Mouse (Mus musculus) brain, embryonic 14.5 days (tissue): ENCODE data around the gene Ogfr. TPM values are rescaled to one million over a fixed set of nuclear protein-coding genes. Genes with fewer than 3 reads are reported as not detected.
A peak's percentile ranks its signal among the peaks of the same experiment; 100 is the strongest.

Source experiments
- DNase-seq: peaks from one replicate; pipeline ENCODE4 v3.0.0-alpha.2; 2011; ENCODE audit warnings: low read depth
- CTCF ChIP-seq: fragments of 200-500 bp; IDR thresholded peaks from 2 replicates; pipeline ENCODE4 v1.5.1; 2012; ENCODE audit warnings: inconsistent platforms, mild to moderate bottlenecking, moderate library complexity, borderline replicate concordance; ENCODE audit not compliant: insufficient read depth, insufficient read length; ENCODE audit errors: extremely low read depth
- POLR2A ChIP-seq: fragments of 200-500 bp; IDR thresholded peaks from 2 replicates; pipeline ENCODE4 v1.6.1; 2012; ENCODE audit warnings: mild to moderate bottlenecking, inconsistent platforms, borderline replicate concordance; ENCODE audit not compliant: poor library complexity, insufficient read depth, insufficient read length, severe bottlenecking; ENCODE audit errors: extremely low read depth
- polyA plus RNA-seq: library from polyadenylated mRNA; depleted of rRNA; stranded (reverse); fragments of >200 nt; gene quantifications from 2 replicates; pipeline ENCODE4 v1.2.3, GENCODE M21; 2012; rRNA removed

The Ogfr gene
- polyA plus RNA-seq, result 75.6 and 105 TPM in 2 replicates

DNA sequence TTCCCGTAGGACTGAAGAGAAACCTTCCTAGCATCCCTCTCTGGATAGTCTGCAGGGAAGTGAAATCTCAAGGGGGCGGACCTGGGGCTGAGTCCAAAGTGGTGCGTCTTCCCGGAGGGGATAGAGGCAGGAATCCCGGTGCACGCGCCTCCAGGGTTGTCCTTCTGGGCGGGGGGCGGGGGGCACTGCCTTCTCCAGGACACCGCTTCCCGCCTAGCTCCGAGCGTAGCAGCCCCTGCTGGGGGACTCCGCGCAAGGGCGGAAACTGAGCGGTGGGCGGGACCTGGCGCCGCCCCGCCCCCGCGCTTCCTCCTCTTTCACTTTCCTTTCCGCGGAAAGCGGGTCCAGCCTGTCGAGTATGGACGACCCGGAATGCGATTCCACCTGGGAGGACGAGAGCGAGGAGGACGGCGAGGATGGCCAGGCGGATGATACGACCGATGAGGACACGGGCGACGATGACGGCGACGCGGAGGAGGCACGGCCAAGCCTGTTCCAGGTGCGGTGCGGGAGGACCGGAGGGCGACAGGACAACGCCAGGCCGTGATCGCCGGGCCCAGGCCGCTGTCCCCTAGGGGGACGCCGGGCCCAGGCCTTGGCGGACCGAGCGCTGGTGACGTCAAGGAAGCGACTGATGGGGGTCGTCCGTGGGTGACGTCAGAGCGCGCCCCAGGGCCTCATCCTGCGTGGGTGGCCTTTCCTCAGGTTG lies at the start of gene Ogfr:
TSS of gene Ogfr (plus strand) at position 123 of the 709 bp plus-strand sequence.
- DNase-seq, result peak; percentile 92
- TF ChIP-seq CTCF, result peak; percentile 37; the same call in 1 of the 2 replicates
- TF ChIP-seq POLR2A, result peak; percentile 54

DNA sequence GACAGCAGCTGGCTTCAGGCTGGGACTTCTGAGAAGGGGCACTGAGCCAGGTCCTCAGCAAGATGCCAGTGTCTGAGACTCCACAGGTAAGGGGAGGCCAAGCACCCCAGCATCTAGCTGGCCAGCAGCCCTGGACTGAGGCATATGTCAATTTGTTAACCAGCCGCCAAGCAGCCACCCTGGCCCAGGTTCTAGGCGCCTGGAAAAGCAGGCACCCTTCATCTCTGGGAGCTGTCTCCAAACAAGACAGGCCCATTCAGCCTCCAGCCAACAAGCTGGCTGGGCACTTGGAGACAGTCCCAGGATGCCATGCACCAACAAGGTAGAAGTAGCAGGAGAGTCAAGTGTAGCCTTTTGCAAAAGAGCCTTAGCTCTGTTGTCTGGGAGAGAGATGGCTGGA lies 45.4 kb upstream of the Ogfr start:
- no peak for DNase-seq
- no peak for TF ChIP-seq CTCF
- no peak for TF ChIP-seq POLR2A

DNA sequence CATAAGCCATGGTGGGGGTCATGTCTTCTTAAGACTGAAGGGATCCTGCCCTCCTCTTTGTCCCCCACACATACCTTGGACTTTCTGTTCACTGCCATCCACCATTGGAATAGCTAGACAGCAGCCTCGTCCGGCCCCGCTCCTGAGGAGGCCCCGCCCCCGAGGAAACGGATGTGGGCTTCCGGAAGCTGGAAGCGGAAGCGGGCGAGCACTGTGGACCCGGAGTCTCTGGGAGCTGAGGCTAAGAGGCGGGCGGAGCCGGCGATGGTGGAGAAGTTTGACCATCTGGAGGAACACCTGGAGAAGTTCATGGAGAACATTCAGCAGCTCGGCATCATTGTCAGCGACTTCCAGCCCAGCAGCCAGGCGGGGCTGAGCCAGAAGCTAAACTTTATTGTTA lies 44.0 kb upstream of the Ogfr start:
- DNase-seq, result no peak
- no peak for TF ChIP-seq CTCF
- TF ChIP-seq POLR2A, result no peak

DNA sequence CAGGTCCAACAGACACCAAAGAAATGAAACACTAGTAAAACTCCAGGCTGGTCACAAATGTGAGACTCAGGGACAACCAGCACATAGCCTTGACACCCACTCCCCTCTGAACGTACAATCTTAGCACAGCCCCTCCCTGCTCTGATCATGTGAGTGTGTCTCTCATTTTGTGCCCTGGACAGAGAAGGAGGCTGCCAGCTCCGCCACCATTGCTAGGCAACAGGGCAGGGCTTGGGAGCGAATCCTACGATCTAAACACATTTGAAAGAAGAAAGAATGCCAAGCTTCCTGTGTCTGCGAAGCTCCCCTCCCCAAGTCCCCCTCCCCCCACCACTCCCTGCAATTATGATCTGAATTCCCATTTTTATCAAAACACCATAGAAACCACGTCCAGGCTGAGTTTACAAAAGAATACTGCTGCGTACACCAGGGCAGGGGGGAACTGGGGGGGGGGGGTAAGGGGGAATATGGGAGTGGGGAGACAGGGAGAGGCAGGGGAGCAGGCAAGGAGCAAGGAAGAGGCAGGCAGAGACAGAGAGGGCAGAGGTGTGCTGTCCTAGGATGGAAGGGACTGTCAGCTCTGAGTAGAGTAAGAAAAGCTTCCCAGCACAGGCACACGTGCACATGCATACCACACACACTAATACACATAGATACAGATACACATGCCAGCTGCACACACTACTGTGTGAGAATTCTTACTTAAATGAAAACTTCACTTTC lies 41.5 kb upstream of the Ogfr start:
- no peak for TF ChIP-seq CTCF
- TF ChIP-seq POLR2A, result no peak
- peak; percentile 93 for DNase-seq

DNA sequence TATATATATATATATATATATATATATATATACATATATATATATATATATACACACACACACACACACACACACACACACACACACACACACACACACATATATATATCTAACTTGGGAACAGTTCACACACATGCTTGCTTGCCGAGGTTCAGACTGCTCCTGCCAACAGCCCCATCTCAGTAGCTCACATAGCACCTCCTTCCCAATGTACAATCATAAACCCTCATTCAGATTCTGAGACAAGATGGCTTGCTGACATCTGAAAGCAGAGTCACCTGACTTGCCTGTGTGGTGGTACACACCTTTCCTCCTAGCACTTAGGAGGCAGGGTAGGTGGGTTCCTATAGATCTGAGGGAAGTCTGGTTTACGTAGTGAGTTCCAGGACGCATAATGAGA lies 36.7 kb upstream of the Ogfr start:
- TF ChIP-seq POLR2A (no peak), CTCF (no peak)
- DNase-seq, result peak; percentile 46

DNA sequence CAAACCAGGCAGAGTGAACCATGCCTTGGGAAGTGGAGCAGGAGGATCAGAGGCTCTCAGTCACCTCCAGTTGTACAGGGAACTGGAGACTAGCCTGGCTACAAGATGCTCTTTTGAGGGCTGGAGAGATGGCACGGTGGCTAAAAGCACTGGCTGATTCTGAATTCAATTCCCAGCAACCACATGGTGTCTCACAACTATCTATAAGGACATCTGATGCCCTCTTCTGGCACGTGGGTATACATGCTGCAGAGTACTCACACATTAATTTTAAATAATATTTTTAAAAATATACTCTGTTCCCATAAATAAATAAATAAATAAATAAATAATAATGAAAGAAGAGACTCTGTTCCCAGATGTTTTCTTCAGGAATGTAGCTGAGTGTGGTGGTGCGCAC lies 33.8 kb upstream of the Ogfr start:
- DNase-seq, result peak; percentile 55
- TF ChIP-seq CTCF (peak; percentile 20; the same call in 1 of the 2 replicates), POLR2A (no peak)

DNA sequence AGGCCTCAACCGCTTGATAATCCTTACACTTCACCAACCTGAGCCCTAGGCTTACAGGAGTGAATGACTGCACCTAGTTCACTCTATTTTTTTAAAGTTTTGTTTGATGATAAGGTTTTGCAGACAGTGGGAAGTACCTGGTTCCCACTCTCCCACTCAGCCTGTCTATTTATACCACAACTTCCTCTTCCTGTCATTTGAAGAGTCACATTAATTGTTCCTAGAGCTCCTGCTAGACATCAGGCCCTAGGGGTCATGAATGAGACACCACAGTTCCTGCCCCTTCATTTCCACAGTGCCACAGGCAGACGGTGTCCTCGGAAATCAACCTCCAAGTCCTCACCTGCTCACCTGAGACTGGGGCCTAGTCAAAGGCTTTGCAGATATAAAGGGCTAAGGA lies 32.6 kb upstream of the Ogfr start:
- TF ChIP-seq POLR2A, result no peak
- TF ChIP-seq CTCF, result no peak
- DNase-seq, result no peak

DNA sequence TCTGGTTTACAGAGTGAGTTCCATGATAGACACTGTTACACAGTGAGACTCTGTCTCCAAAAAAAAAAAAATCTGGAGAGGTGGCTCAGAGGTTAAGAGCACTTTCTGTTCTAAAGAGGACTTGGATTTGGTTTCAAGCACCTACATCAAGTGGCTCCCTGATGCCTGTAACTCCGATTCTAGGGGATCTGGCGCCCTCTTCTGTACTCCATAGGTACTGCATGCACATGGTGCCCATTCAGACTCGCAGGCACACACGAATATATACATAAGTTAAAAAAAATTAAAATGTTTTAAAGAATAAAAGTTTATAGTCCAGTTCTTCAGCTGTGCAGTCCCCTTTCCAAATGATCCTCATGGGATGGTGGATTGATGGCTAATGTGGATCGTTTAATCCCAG lies 28.8 kb upstream of the Ogfr start:
- TF ChIP-seq POLR2A (no peak), CTCF (peak; percentile 60; the same call in 1 of the 2 replicates)
- DNase-seq, result no peak

DNA sequence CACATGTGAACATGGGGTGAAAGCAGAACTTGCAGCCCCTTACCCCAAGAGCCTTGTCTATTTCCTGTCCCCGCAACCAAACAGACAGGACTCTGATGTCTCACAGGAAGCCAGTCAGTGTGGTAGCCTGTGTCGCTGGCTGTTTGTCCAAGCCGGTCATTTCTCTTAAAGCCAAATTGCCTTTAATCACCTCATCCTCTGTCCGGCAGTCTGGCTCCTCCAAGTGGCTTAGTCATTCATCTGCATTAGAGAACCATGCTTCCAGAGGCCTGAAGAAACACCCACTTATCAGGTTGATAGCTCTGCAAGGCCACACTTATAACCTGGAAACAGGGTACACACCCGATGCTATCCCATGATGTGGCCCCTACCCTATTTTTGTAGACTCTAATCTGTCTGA lies 26.9 kb upstream of the Ogfr start:
- TF ChIP-seq POLR2A, result no peak
- peak; percentile 5; the same call in 1 of the 2 replicates for TF ChIP-seq CTCF
- DNase-seq, result no peak

DNA sequence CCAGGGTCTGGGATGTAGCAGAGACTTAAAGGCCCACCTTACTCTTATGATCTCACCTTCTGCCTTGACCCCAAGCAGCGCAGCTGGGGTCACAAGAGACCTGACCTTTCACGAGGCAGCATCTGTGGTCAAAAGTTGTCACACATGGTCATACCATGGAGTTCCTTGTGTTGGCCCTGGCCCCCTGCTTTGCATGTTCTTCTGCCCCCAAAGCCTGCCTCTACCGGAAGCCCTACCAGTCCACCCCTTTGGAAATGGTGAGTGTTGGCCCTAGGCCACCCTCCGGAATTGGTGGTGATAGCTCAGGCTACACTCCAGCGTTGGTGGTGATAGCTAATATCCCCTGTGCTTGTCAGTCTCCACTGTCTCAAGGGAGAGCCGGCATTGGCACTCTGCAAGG lies 25.7 kb upstream of the Ogfr start:
- peak; percentile 11 for DNase-seq

DNA sequence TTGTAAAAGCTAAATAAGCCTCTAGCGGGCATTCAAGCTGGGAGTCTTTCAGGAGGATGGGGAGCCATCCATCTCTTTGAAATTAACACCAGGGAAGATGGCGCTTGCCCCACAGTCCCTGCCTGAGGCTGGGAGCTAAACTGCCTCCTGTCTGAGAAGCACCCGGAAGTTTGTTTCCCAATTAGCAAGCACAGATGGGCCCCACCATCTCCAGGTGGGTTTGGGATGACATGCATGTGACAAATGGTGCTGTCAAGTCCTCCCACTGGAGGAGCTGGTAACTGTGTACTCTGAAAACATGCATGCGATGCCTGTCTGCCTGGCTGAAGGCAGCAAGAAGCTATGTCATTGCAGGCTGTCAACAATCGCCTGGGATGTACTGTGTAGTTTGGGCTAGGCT lies 25.2 kb upstream of the Ogfr start:
- TF ChIP-seq CTCF (no peak), POLR2A (no peak)
- DNase-seq, result peak; percentile 60

More for the DNA sequence above, 25.7 kb upstream of the Ogfr start:
- TF ChIP-seq POLR2A, result no peak
- TF ChIP-seq CTCF, result no peak
